Mouse (Mus musculus) T-helper 17 cell (primary cell): Measurements from ENCODE around the gene Slc43a2.

ENCODE experiments used
- in situ Hi-C, 2 experiments: fragments of 300-600 bp; cut with MboI, MseI; formaldehyde crosslinking; loops; 1 replicate in 1 of 2; 2 replicates in 1 of 2; pipeline ENCODE4 v1.15.1; 2025; ENCODE audit warnings: high pct_unique_total_duplicates in 2 of 2

Slc43a2 gene

GRCm38 (mm10) chr11:75529771-75530170 is 1.7 kb upstream of the Slc43a2 start:
- in situ Hi-C loops: loop anchor here (5.0 kb wide), 1 partner anchor 43 kb away; no protein-coding TSS in a partner anchor

- in situ Hi-C loops: loop anchor here in 1 of 2 experiments (5.0 kb wide), 1 partner anchor 42 kb away; no protein-coding TSS in a partner anchor
Measured at GRCm38 (mm10) chr11:75530325-75530724, 1.2 kb upstream of the Slc43a2 start.

- in situ Hi-C loops: loop anchor here in 1 of 2 experiments (5.0 kb wide), 1 partner anchor 41 kb away; no protein-coding TSS in a partner anchor
Measured at GRCm38 (mm10) chr11:75530845-75531373, 585 bp upstream of the Slc43a2 start.

- in situ Hi-C loops: loop anchor here in 1 of 2 experiments (5.0 kb wide), 1 partner anchor 40 kb away; no protein-coding TSS in a partner anchor
Measured at GRCm38 (mm10) chr11:75532340-75533277, 1.1 kb downstream of the Slc43a2 start.

- in situ Hi-C loops: loop anchor here in 1 of 2 experiments (5.0 kb wide), 1 partner anchor 39 kb away; no protein-coding TSS in a partner anchor
Measured at GRCm38 (mm10) chr11:75533314-75534015, 2.0 kb downstream of the Slc43a2 start.

GRCm38 (mm10) chr11:75534286-75535033 is 3.0 kb downstream of the Slc43a2 start:
- in situ Hi-C loops: loop anchor here in 1 of 2 experiments (5.0 kb wide), 1 partner anchor 38 kb away; no protein-coding TSS in a partner anchor

GRCm38 (mm10) chr11:75535106-75535795 is 3.8 kb downstream of the Slc43a2 start:
- in situ Hi-C loops: no loop called here

GRCm38 (mm10) chr11:75536255-75537024 is 4.9 kb downstream of the Slc43a2 start:
- in situ Hi-C loops: no loop called here

- in situ Hi-C loops: no loop called here
Measured at GRCm38 (mm10) chr11:75537025-75537414, 5.5 kb downstream of the Slc43a2 start.

GRCm38 (mm10) chr11:75537491-75538183 is 6.1 kb downstream of the Slc43a2 start:
- in situ Hi-C loops: no loop called here

- in situ Hi-C loops: no loop called here
Measured at GRCm38 (mm10) chr11:75538184-75538969, 6.9 kb downstream of the Slc43a2 start.

GRCm38 (mm10) chr11:75538970-75539299 is 7.4 kb downstream of the Slc43a2 start:
- in situ Hi-C loops: no loop called here

GRCm38 (mm10) chr11:75540209-75540608 is 8.7 kb downstream of the Slc43a2 start:
- in situ Hi-C loops: no loop called here

GRCm38 (mm10) chr11:75540710-75541581 is 9.5 kb downstream of the Slc43a2 start:
- in situ Hi-C loops: no loop called here

GRCm38 (mm10) chr11:75544713-75545112 is 13.2 kb downstream of the Slc43a2 start:
- in situ Hi-C loops: no loop called here

GRCm38 (mm10) chr11:75546057-75546456 is 14.6 kb downstream of the Slc43a2 start:
- in situ Hi-C loops: no loop called here

- in situ Hi-C loops: loop anchor here in 1 of 2 experiments (10.0 to 25.0 kb wide), 2 partner anchors 365 to 938 kb away; no protein-coding TSS in a partner anchor
Measured at GRCm38 (mm10) chr11:75549658-75550111, 18.2 kb downstream of the Slc43a2 start.
